Mouse (Mus musculus) kidney, postnatal 14 days (tissue): ENCODE data around the gene Tpp1.

Experiments
- DNase-seq: peaks from one replicate; pipeline ENCODE4 v3.0.0; 2022; ENCODE audit warnings: mixed read lengths

The Tpp1 gene

DNA sequence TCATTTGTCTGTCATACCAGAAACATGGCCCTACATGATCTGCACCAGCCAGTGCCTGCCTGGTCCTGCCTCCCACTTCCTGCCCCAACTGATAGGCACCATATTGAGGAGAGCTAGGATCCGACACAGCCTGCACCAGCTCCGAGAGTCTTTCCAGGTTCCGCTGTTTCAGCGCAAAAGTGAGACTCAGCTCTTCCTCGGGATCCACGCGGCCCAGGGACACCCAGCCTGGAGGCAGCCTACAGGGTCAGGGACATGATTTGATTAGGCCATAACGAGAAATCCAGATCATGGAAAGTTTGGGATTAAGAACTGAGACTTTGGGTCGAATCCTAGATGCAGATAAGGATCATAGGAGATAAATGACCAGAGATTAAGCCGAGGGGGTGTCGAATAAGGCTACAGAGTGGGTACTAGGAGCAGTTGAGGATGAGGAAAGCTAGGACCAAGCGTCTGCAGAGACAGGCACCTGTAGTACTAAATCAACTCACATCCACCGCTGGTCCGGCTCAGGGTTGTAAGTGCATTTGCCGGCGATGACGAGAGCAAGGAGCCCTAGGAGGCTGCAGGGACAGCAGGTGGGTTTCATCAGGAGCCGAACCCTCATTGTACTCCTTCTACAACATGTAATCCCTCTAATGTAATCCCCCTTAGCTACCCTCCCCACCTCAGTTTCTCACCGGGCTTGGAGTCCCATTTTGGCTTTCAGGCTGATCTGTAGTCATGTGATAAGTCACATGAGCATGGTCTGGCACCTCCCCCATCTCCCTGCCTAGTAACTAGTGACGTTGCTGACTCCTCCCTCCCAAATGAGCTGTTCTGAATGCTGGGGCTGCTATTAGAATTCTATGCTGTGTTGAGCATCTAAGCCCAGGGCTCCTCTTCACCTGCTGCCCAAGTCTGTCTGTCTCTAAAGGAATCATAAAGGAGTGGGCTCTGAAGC lies at the start of gene Tpp1:
Gene Tpp1 (minus strand): TSS at position 745 of the 943 bp plus-strand sequence.
- DNase-seq: peak; percentile 94

DNA sequence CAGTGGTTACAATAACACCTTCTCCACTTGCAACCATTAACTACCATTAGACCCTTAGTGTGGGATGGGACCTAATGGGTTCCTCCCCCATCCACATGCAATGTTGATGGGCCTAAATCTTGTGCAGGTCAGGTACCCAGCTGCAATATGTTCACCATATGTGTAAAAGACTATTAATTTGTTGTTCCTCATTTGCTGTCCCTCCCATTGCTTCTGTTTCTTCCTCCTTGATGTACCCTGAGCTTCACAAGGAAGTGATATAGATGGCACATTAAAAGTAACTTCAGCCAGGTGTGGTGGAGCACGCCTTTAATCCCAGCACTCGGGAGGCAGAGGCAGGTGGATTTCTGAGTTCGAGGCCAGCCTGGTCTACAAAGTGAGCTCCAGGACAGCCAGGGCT lies 44.9 kb upstream of the Tpp1 start:
- no peak for DNase-seq

GRCm38 (mm10) chr7:105795759-105796366 lies 43.8 kb upstream of the Tpp1 start:
- DNase-seq: no peak

DNA sequence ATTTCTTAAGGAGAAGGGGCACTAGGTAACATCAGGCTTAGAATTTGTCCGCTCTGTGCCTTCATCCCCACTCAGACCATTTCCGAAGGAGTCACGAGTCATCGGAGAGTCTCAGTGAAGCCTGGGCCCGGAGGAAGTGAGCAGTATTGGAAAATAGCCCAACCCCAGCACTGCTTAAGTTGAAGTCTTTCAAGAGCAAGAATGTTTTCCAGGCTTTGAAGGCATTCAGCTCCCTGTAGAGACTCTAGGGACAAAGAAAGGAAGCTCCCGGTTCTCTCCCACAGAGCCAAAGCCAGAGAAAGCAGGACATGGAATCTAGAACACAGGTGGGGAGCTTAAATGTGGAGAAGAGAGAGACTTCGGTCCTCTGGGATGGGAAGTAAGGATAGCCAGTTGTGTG lies 41.7 kb upstream of the Tpp1 start:
- peak; percentile 42 for DNase-seq

- no peak for DNase-seq
Observed at GRCm38 (mm10) chr7:105791147-105791546, 39.1 kb upstream of the Tpp1 start.

GRCm38 (mm10) chr7:105787285-105788140 lies 35.5 kb upstream of the Tpp1 start, which contains the start of gene Dchs1:
TSS of gene Dchs1 (minus strand) at chr7:105787654.
- DNase-seq: peak; percentile 60

- DNase-seq: no peak
Observed at GRCm38 (mm10) chr7:105786506-105787284, 34.7 kb upstream of the Tpp1 start.

GRCm38 (mm10) chr7:105784556-105784955 lies 32.5 kb upstream of the Tpp1 start:
- no peak for DNase-seq

DNA sequence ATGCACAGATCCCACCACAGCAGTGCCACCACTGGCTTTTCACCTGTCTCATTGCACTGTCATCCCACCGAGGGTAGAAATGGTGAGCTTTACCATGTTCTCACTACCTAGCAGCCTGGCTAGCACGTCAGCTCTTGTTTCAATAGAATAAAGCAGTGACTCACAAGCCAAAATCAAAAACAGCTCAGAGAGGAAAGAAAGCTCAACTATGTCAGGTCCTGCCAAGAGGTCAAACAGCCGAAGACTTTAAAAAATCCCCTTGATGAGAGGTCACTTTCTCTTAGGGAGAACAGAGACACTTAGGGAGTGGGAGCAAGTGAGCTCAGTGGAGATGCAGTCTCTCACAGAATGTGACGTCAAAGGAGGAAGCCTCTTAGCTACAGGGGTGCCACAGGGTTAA lies 31.8 kb upstream of the Tpp1 start:
- no peak for DNase-seq

- peak; percentile 69 for DNase-seq
Observed at GRCm38 (mm10) chr7:105778553-105779265, 26.7 kb upstream of the Tpp1 start.

GRCm38 (mm10) chr7:105777797-105778552 lies 25.9 kb upstream of the Tpp1 start:
- DNase-seq: peak; percentile 76

GRCm38 (mm10) chr7:105777316-105777715 lies 25.3 kb upstream of the Tpp1 start:
- no peak for DNase-seq

DNA sequence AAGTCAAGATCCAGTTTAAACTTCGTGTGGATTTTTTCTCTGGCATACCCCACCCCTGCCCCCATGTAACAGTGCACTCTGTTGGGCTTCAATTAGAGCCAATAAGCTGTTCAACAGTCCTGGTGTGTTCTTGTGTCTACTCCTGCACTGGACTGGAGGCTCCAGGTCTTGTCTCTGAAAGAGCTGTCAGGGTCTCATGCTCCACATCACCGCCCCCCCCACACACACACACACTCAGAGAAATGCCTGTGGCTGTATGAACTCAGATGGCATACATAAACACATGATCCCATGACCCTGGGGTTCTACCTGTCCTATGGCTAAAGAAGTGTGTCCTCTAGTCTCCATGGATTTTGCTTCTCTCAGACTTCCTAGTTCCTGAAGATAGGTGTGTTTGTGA lies 24.0 kb upstream of the Tpp1 start:
- DNase-seq: no peak

DNA sequence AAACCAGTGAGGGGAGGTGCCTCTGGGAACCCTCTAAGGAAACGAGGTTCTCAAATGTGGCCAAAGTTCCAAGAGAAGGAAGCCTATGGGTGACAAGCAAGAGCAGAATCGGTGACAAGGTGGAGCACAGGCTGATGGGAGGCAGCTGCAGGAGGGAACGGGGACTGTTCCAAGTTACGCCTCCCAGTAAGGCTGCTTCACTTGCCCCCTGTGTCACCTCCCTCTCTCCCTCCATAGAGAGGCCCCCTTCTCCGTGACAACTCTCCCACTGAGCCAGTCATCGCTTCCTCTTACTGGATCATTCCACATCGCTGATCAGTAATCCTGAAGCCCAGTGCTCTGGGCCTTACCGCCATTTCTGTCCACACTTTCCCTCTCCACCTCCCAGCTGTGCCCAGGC lies 22.6 kb upstream of the Tpp1 start:
- peak; percentile 74 for DNase-seq

GRCm38 (mm10) chr7:105773041-105773440 lies 21.0 kb upstream of the Tpp1 start:
- no peak for DNase-seq

DNA sequence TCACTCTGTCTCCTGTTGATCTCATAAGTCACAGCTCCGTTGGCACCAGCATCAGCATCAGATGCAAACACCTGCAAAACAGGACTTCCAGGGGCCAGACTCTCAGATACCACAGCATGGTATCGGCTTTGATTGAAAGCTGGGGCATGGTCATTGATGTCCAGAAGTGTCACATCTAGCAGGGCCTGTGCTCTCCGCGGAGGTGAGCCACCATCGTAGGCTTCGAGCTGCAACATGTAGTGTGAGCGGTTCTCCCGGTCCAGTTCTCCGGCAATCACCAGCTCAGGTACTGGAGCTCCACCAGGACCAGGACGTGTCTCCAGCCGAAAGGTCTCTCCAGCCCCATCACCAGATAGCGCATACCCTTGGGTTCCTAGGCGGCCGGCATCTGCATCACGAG lies 20.3 kb upstream of the Tpp1 start:
- DNase-seq: no peak

DNA sequence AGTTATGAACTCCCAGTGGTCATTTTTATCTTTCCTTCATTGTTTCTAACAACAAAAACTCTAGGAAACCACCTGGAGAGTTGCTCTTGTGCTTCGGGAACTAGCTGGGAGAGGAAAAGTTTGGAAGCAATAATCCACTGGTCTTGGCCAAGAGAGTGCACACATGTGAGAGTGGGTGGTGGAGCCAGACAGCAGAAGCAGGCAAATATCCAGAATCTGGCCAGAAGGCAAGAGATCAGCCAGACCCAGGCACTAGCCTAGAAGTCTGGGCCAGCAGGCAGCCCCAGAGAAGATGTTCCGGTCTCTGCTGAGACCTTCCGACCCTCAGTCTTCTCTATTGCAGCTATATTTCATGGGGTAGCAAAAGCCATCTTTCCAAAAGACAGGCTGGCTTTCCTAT lies 17.9 kb upstream of the Tpp1 start:
- no peak for DNase-seq

GRCm38 (mm10) chr7:105767729-105768165 lies 15.7 kb upstream of the Tpp1 start:
- DNase-seq: peak; percentile 57

DNA sequence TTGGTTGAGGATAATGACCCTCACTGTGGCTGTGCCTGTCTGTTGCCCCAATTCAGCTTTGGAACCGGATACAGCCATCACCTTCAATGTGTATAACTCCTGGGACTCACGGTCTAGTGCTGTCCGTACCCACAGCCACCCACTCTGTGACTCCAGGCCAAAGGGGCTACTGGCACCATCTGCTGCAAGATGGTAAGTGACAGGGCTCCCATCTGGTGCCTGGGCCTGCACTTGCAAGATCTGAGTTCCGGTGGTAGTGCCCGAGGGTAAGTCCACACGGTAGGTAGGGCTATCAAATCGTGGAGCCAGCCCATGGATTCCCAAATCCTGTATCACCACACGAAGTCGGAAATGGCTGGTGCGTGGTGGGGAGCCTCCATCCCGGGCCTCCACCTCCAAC lies 12.3 kb upstream of the Tpp1 start:
- no peak for DNase-seq

GRCm38 (mm10) chr7:105762517-105763270 lies 10.7 kb upstream of the Tpp1 start:
- DNase-seq: no peak
